Mouse (Mus musculus) heart, embryonic 11.5 days (tissue): ENCODE measurements around the gene Sh3bp2. TPM values are rescaled to one million over a fixed set of nuclear protein-coding genes. Genes with fewer than 3 reads are reported as not detected.
"Not testable (repeated sequence)": the region's sequence is repeated elsewhere in the genome, so short reads cannot be mapped to it uniquely, and the experiment has no call there.

Experiments used
- ATAC-seq: fragments of 200-750 bp; cut with Nextera tagmentation; replicated peaks from 2 replicates; pipeline ENCODE4 v1.8.0; 2017; ENCODE audit warnings: moderate library complexity; ENCODE audit not compliant: insufficient number of reproducible peaks, low FRiP score, low TSS enrichment
- H3K27ac ChIP-seq: fragments of 300-500 bp; sonication (generic); 2 replicates; pipeline ENCODE4 v1.5.1; 2014; ENCODE audit warnings: mild to moderate bottlenecking, low read depth, low read length
- H3K27me3 ChIP-seq: fragments of 300-500 bp; sonication (generic); 2 replicates; pipeline ENCODE4 v1.6.1; 2014; ENCODE audit warnings: mild to moderate bottlenecking, low read length, mixed read lengths; ENCODE audit not compliant: control insufficient read depth, insufficient read depth
- H3K36me3 ChIP-seq: fragments of 300-500 bp; sonication (generic); 2 replicates; pipeline ENCODE4 v1.6.1; 2014; ENCODE audit warnings: mild to moderate bottlenecking, low read length, moderate library complexity, mixed read lengths; ENCODE audit not compliant: control insufficient read depth, insufficient read depth
- H3K4me1 ChIP-seq: fragments of 300-500 bp; sonication (generic); 2 replicates; pipeline ENCODE4 v1.6.1; 2014; ENCODE audit warnings: low read length; ENCODE audit not compliant: control insufficient read depth, insufficient read depth
- H3K4me2 ChIP-seq: fragments of 300-500 bp; sonication (generic); 2 replicates; pipeline ENCODE4 v1.6.1; 2014; ENCODE audit warnings: mild to moderate bottlenecking, moderate library complexity
- H3K4me3 ChIP-seq: fragments of 300-500 bp; sonication (generic); 2 replicates; pipeline ENCODE4 v1.5.1; 2014; ENCODE audit warnings: low read depth, low read length
- H3K9ac ChIP-seq: fragments of 300-500 bp; sonication (generic); 2 replicates; pipeline ENCODE4 v1.6.1; 2014; ENCODE audit warnings: mild to moderate bottlenecking, low read depth, low read length, moderate library complexity
- H3K9me3 ChIP-seq: fragments of 300-500 bp; sonication (generic); replicated peaks from 2 replicates; pipeline ENCODE4 v1.6.1; 2016; ENCODE audit warnings: low read length; ENCODE audit not compliant: control insufficient read depth
- WGBS: fragments of 180-500 bp; shearing (Covaris S2); extraction: QIAGEN DNeasy Blood & Tissue Kit; methylation state at CpG from one replicate; pipeline ENCODE4 v1.1.7; 2014; ENCODE audit not compliant: insufficient replicate concordance; 5-methylcytosine and 5-hydroxymethylcytosine counted together
- polyA plus RNA-seq: library from polyadenylated mRNA; unstranded; fragments of >200 nt; fragmentation: Nextera tagmentation; extraction: Ambion mirVana; gene quantifications from 2 replicates; pipeline ENCODE4 v1.2.1, GENCODE M21; 2014

Gene Sh3bp2
- polyA plus RNA-seq, 1 experiment from 2014 or later: 4.2 TPM

DNA sequence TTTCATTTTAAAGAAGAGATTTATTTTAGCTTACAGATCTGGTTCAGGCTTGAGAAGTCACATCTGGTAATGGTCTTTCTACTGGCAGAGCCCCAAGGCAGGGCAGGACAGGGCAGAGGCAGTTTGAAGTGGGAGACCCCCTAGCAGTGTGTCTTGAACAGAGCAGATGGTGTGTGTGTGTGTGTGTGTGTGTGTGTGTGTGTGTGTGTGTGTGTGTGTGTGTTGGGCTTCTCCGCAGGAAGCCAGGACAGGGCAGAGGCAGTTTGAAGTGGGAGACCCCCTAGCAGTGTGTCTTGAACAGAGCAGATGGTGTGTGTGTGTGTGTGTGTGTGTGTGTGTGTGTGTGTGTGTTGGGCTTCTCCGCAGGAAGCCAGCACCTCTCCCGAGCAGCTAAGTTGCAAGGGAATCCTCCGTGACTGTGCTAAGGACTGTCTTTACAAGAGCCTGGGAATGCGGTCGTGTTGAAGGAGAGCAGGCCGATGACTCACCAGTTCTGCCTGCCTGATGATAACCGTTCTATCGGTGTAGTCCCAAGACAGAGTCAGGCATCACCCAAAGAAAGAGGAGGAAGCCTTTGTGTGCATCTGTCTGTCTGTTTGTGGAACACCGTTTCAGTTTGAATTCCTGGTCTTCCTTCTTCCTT is 56.2 kb downstream of the Sh3bp2 start:
- H3K9me3 ChIP-seq, H3K27me3 ChIP-seq, H3K36me3 ChIP-seq: not testable (repeated sequence)
- ATAC-seq: peak; percentile 87
- Histone ChIP-seq H3K4me2 (peak overlapping the region; percentile 60), H3K4me3 (peak overlapping the region; percentile 19; the same call in 1 of the 2 replicates), H3K4me1 (peaks cover 18% of the 10 kb centered on the region), H3K27ac (peak overlapping the region; percentile 91), H3K9ac (peak overlapping the region; percentile 60; the same call in 1 of the 2 replicates)
- 16% methylated on average over 10 of the region's 10 CpGs for WGBS

DNA sequence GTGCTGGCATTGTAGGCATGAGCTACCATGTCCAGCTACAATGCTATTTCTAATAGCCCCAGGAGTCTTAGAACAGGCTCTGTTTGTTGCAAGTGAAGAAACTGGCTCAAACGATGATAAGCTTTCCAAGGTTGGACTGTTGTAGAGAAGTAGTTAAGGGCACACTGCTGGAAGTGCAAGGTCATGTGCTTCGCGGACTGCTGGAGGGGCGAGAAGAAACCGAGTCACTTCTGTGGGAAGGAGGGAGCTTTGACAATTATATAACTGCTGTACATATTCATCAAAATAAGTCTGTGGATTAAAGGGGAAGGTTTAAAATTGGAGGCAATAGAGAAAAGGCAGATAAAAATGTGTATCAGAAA is 56.7 kb downstream of the Sh3bp2 start:
- H3K4me1 ChIP-seq: peaks cover 18% of the 10 kb centered on the region
- no peaks in the 10 kb centered on the region for H3K27me3 ChIP-seq
- H3K4me3 ChIP-seq: peak overlapping the region; percentile 19; the same call in 1 of the 2 replicates
- peak overlapping the region; percentile 60; the same call in 1 of the 2 replicates for H3K9ac ChIP-seq
- no peaks in the 10 kb centered on the region for H3K9me3 ChIP-seq
- WGBS: 33% methylated on average over 5 of the region's 5 CpGs
- peak overlapping the region; percentile 91 for H3K27ac ChIP-seq
- no peaks in the 10 kb centered on the region for H3K36me3 ChIP-seq
- peak; percentile 28; the same call in 1 of the 2 replicates for ATAC-seq
- peak overlapping the region; percentile 60 for H3K4me2 ChIP-seq

DNA sequence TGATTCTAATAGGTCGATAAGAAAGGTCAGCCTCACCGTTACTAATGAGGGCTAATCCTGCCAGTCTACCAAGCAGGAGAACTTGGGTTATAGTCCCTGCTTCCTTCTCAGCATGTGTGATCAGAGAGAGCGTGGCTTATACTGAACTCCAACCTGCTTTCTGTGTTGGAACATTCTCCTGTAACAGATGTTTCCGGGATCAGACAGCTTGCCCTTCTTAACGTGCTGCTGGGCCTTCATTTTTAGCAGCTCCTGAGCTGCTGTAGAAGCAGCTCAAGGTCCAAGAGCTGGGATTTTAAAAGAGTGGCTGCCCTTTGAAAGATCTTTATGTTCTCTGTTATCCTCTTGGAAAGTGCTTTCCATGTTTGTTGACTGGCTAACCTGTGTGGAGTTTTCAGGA is 59.6 kb downstream of the Sh3bp2 start:
- Histone ChIP-seq H3K4me1 (peaks cover 21% of the 10 kb centered on the region), H3K36me3 (no peaks in the 10 kb centered on the region), H3K27me3 (no peaks in the 10 kb centered on the region), H3K4me3 (no peak overlapping the region), H3K9ac (no peak overlapping the region), H3K4me2 (no peak overlapping the region), H3K9me3 (no peaks in the 10 kb centered on the region), H3K27ac (no peak overlapping the region)
- 80% methylated on average over 5 of the region's 5 CpGs for WGBS
- ATAC-seq: no peak

DNA sequence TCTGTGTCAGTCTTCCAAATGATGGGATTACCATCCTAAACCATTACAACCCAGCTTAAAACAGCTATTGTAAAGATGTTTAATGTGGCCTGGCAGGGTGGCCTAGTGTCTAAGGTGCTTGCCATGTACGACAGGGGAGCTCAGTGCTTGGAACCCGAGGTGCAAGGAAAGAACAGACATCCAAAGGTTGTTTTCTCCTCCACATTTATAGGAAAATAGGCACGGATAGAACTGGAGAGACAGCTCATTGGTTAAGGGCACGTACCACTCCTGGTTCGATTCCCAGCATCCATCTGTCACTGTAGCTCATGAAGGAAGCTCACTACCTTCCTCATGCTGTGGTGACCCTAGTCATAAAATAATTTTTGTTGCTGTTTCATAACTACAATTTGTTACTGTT is 62.2 kb downstream of the Sh3bp2 start:
- H3K27me3 ChIP-seq: no peaks in the 10 kb centered on the region
- no peak overlapping the region for H3K9ac ChIP-seq
- peaks cover 2% of the 10 kb centered on the region; the same call in 1 of the 2 replicates for H3K36me3 ChIP-seq
- H3K9me3 ChIP-seq: no peaks in the 10 kb centered on the region
- H3K27ac ChIP-seq: no peak overlapping the region
- H3K4me1 ChIP-seq: peaks cover 14% of the 10 kb centered on the region
- ATAC-seq: no peak
- H3K4me3 ChIP-seq: no peak overlapping the region
- no peak overlapping the region for H3K4me2 ChIP-seq
- WGBS: 91% methylated on average over 5 of the region's 5 CpGs

DNA sequence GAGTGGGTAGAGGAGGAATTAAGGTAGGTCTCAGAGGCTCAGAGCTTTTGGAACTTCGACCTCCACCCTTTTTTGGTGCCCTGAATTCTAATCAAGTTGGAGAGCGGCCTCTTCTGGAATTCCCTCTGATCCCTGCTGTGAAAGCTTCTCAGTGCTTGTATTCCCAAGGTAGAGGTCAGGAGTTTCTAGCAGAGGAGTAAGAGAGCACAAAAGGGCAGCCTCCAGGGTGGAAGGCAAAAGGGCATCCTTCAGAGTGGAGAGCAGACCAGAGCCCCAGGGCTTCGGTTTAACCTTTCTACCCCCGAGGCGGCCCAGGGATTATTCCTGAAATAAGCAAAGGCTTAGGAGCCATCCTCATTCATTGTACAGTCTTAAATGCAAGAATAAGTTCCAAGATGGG is 64.4 kb downstream of the Sh3bp2 start:
- Histone ChIP-seq H3K27ac (no peak overlapping the region), H3K4me2 (no peak overlapping the region), H3K4me1 (peaks cover 4% of the 10 kb centered on the region; the same call in 1 of the 2 replicates), H3K9ac (no peak overlapping the region), H3K4me3 (no peak overlapping the region), H3K27me3 (no peaks in the 10 kb centered on the region), H3K36me3 (peaks cover 6% of the 10 kb centered on the region; the same call in 1 of the 2 replicates), H3K9me3 (no peaks in the 10 kb centered on the region)
- no peak for ATAC-seq
- WGBS: 36% methylated on average over 5 of the region's 5 CpGs

DNA sequence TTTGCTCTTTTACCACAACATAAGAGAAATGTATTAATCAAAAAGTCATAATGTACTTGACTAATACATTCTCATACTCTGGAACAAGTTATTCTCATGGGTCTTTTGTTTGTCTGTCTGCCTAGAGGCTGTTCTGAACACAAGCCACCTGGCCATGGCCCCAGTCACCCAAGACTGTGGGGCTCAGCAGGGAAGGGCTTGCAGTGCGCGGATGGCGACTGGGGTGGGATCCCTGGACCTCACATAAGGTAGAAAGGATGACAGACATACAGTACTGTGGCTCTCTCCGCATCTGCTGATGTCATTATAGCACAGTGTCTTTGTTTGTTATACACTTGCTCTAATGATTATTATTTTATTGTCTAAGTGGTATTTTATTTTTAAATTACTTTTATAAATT is 65.1 kb downstream of the Sh3bp2 start:
- H3K27me3 ChIP-seq: no peaks in the 10 kb centered on the region
- 79% methylated on average over 4 of the region's 4 CpGs for WGBS
- H3K36me3 ChIP-seq: peaks cover 6% of the 10 kb centered on the region; the same call in 1 of the 2 replicates
- no peak overlapping the region for H3K4me3 ChIP-seq
- no peak overlapping the region for H3K27ac ChIP-seq
- no peaks in the 10 kb centered on the region for H3K9me3 ChIP-seq
- ATAC-seq: no peak
- no peak overlapping the region for H3K4me2 ChIP-seq
- no peak overlapping the region for H3K9ac ChIP-seq
- peaks cover 4% of the 10 kb centered on the region; the same call in 1 of the 2 replicates for H3K4me1 ChIP-seq

DNA sequence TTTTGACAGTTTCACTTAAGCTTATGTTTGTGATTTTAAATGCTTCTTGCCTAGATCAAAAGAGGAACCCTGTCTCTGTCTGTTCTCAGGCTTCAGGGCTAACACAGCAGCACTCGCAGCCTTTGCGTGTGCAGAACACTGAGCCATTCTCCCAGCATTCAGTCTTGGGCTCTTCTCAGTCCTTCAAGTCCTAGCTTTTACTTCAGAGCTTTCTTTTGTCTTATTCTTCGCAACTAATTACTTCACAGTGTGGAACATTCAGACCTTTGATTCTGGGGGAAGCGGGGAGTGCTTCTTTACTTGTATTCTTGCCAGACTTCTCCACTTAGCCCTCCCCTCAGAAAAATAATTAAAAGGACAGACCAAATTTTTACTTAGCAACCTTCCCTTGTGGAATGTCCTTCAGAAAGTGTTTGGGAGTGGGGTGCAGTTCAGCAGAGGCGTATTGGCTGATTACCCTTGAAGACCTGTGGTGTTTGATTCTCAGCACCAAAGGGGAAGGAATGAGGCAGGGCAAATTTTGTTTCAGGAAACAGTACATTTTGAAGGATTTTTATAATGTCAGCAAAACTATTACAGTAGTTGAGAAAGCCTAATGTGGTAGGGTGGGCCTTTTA is 65.9 kb downstream of the Sh3bp2 start:
- H3K36me3 ChIP-seq: peaks cover 6% of the 10 kb centered on the region; the same call in 1 of the 2 replicates
- ATAC-seq: no peak
- H3K4me2 ChIP-seq: no peak overlapping the region
- H3K27ac ChIP-seq: no peak overlapping the region
- peaks cover 4% of the 10 kb centered on the region; the same call in 1 of the 2 replicates for H3K4me1 ChIP-seq
- WGBS: 86% methylated on average over 5 of the region's 5 CpGs
- no peaks in the 10 kb centered on the region for H3K27me3 ChIP-seq
- H3K4me3 ChIP-seq: no peak overlapping the region
- H3K9me3 ChIP-seq: no peaks in the 10 kb centered on the region
- H3K9ac ChIP-seq: no peak overlapping the region

DNA sequence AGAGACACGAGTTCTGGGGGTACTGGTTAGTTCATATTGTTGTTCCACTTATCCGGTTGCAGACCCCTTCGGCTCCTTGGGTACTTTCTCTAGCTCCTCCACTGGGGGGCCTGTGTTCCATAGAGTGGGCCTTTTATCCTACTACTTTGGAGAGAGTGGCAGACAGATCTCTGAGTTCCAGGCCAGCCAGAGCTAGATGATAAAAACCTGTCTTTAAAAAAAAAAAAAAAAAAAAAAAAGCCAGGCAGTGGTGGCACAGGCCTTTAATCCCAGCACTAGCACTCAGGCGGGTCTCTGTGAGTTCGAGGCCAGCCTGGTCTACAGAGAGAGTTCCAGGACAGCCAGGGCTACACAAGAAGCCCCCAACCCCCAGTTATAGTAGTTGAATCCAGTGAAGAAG is 66.6 kb downstream of the Sh3bp2 start:
- not testable (repeated sequence) for H3K36me3 ChIP-seq, H3K4me3 ChIP-seq, H3K4me2 ChIP-seq, H3K27me3 ChIP-seq, ATAC-seq, H3K9ac ChIP-seq, H3K27ac ChIP-seq, H3K4me1 ChIP-seq, H3K9me3 ChIP-seq
- 86% methylated on average over 5 of the region's 5 CpGs for WGBS
